Comparison of ENCODE assay signal across 11 mouse cellular contexts in the genomic region with DNA sequence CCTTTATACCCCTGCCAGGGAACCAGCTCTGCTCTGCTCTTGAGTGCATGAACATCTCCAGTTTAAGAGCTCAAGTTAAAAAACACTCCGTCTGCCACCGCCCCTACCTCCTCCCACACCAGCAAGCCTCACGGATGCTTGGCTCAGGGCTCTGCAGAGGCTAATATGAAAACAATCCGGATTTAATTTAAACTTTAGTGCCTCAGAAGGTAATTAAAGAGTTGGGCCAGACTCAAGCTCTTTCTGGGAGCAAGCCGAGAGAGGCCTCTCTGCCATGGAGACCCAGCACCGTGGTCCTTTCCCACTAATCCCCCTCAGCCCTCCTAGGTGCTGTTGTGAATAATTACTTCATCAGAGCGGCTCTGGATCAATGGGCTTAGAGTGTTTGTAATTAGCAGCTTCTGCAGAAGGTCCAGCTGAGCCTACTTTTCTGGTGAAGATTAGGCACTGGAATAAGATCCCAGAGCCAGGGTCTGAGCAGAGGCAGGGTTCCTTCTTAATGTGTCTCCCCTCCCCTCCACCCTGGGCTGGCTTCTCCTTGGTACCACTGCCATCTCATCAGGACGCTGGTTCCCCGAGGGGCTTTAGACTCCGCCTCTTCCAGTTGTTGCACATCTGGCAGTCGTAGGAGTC.
DNase-seq lines count a peak whose midpoint lies in the region; ATAC-seq lines count a peak whose summit lies in the region.
"Had no signal": no experiment of that assay in that cellular context is flagged by ENCODE, and none has a peak within 500 bp of the region (broad histone marks: within the 10 kb centered on the region; RNA-seq: fewer than 3 reads in every experiment).

No protein-coding gene starts in this region.

- peak; percentile 28 to 54 for DNase-seq in left cerebral cortex, adult 18-20 months (ENCODE audit: low spot score in 2 of 2)
- DNase-seq in left cerebral cortex, adult 11 months (ENCODE audit: low spot score): no peak
- DNase-seq in forebrain, embryonic 11.5 days (ENCODE audit: low spot score): peak; percentile 71
- DNase-seq in layer of hippocampus, adult 9-11 months: peak; percentile 27
- no peak for DNase-seq in thymus, postnatal 36 days
- no peak for DNase-seq in heart, postnatal 10 days
- DNase-seq in urinary bladder, adult 18-20 months (ENCODE audit: low spot score in 2 of 2): no peak
- DNase-seq: thymus, postnatal 14 days had no signal

- ATAC-seq in forebrain, embryonic 11.5 days (replicated peaks; ENCODE audit: low FRiP score): peak; percentile 81
- ATAC-seq in neural tube, embryonic 14.5 days (ENCODE audit: low read depth): peak; percentile 62; the same call in 1 of the 2 replicates

- no peaks in the 10 kb centered on the region for H3K27me3 ChIP-seq in forebrain, embryonic 11.5 days (ENCODE audit: control insufficient read depth, insufficient read depth, low read length)
- no peaks in the 10 kb centered on the region for H3K27me3 ChIP-seq in neural tube, embryonic 14.5 days (ENCODE audit: control insufficient read depth, insufficient read depth, low read length)
- H3K27me3 ChIP-seq: heart, embryonic 13.5 days had no signal

- no peaks in the 10 kb centered on the region for H3K36me3 ChIP-seq in forebrain, embryonic 11.5 days (ENCODE audit: control insufficient read depth, insufficient read depth, low read length)
- H3K36me3 ChIP-seq in neural tube, embryonic 14.5 days (ENCODE audit: control insufficient read depth, insufficient read depth, low read length): no peaks in the 10 kb centered on the region
- H3K36me3 ChIP-seq: heart, embryonic 13.5 days had no signal

- no peak overlapping the region for H3K4me2 ChIP-seq in forebrain, embryonic 11.5 days (ENCODE audit: low read depth, low read length, severe bottlenecking)
- no peak overlapping the region for H3K4me2 ChIP-seq in neural tube, embryonic 14.5 days (ENCODE audit: low read depth, low read length)
- H3K4me2 ChIP-seq: heart, embryonic 13.5 days had no signal

- intact Hi-C loops in heart, postnatal 10 days (cut with DNase I): loop anchor here (5.0 kb wide), 1 partner anchor 302 kb away; no protein-coding TSS in a partner anchor

- no peak overlapping the region; the same call in 1 of the 2 replicates for H3K9ac ChIP-seq in forebrain, embryonic 11.5 days (ENCODE audit: low read length)
- no peak overlapping the region for H3K9ac ChIP-seq in neural tube, embryonic 14.5 days (replicated peaks; ENCODE audit: low read depth, low read length)
- H3K9ac ChIP-seq: heart, embryonic 13.5 days had no signal

- 4% methylated on average over 11 of the region's 11 CpGs for WGBS in forebrain, embryonic 11.5 days
- WGBS in neural tube, embryonic 14.5 days: 30% methylated on average over 11 of the region's 11 CpGs

- peak overlapping the region; percentile 37 for H3K27ac ChIP-seq in forebrain, embryonic 11.5 days (ENCODE audit: low read depth, low read length)
- H3K27ac ChIP-seq in neural tube, embryonic 14.5 days (ENCODE audit: low read depth, low read length): peak overlapping the region; percentile 49
- H3K27ac ChIP-seq: heart, embryonic 13.5 days; macrophage had no signal

- H3K4me1 ChIP-seq in forebrain, embryonic 11.5 days (replicated peaks; ENCODE audit: control insufficient read depth, insufficient read depth, low read length): peaks cover 13% of the 10 kb centered on the region
- H3K4me1 ChIP-seq in neural tube, embryonic 14.5 days (ENCODE audit: control insufficient read depth, insufficient read depth, low read length): peaks cover 19% of the 10 kb centered on the region
- H3K4me1 ChIP-seq: heart, embryonic 13.5 days had no signal

- H3K4me3 ChIP-seq in forebrain, embryonic 11.5 days (ENCODE audit: low read depth, low read length): no peak overlapping the region
- H3K4me3 ChIP-seq in neural tube, embryonic 14.5 days (ENCODE audit: low read depth, low read length): no peak overlapping the region
- H3K4me3 ChIP-seq: heart, embryonic 13.5 days had no signal

- no peaks in the 10 kb centered on the region for H3K9me3 ChIP-seq in forebrain, embryonic 11.5 days (ENCODE audit: control insufficient read depth, low read length)
- H3K9me3 ChIP-seq in neural tube, embryonic 14.5 days (ENCODE audit: control insufficient read depth, low read length): no peaks in the 10 kb centered on the region
- H3K9me3 ChIP-seq: heart, embryonic 13.5 days had no signal

Comparison
In these comparisons a context has a peak if more than half of its experiments do, and no peak if none do; other contexts are left out.
1. DNase-seq: peak in left cerebral cortex, adult 18-20 months (2 of 2), forebrain, embryonic 11.5 days (single experiment) and layer of hippocampus, adult 9-11 months (single experiment); none in left cerebral cortex, adult 11 months (single experiment), thymus, postnatal 36 days (0 of 2), heart, postnatal 10 days (0 of 2) and urinary bladder, adult 18-20 months (0 of 2).